Mouse (Mus musculus) midbrain, embryonic 13.5 days (tissue): ENCODE results near the gene Snurf. TPM values are rescaled to one million over a fixed set of nuclear protein-coding genes. Genes with fewer than 3 reads are reported as not detected.

Source experiments
- polyA plus RNA-seq: library from polyadenylated mRNA; unstranded; fragments of >200 nt; fragmentation: Nextera tagmentation; extraction: Ambion mirVana; gene quantifications from 2 replicates; pipeline ENCODE4 v1.2.1, GENCODE M21; 2015

Gene Snurf
- polyA plus RNA-seq, 1 experiment from 2014 or later = 440 TPM

Other genes starting within 250 kb of the Snurf start
- 3.0 and 4.7 TPM in 2 replicates for gene Gm38393, start within 50 bp of the Snurf start, polyA plus RNA-seq
- gene Snrpn, start 135.2 kb upstream of the Snurf start, polyA plus RNA-seq = 570 and 614 TPM in 2 replicates